Mouse (Mus musculus) neural tube, embryonic 11.5 days (tissue): Measurements from ENCODE around the gene Smurf2. TPM values are rescaled to one million over a fixed set of nuclear protein-coding genes. Genes with fewer than 3 reads are reported as not detected.

Source experiments
- ATAC-seq: fragments of 200-750 bp; cut with Nextera tagmentation; 2 replicates; pipeline ENCODE4 v1.8.0; 2017; ENCODE audit warnings: moderate number of reproducible peaks, mild to moderate bottlenecking, moderate TSS enrichment, moderate library complexity; ENCODE audit not compliant: insufficient read depth, low FRiP score, low TSS enrichment
- DNase-seq: peaks from one replicate; pipeline ENCODE4 v3.0.0-alpha.2; 2015; ENCODE audit warnings: low spot score
- H3K27ac ChIP-seq: fragments of 300-500 bp; sonication (generic); 2 replicates; pipeline ENCODE4 v1.5.1; 2014; ENCODE audit warnings: low read depth, mild to moderate bottlenecking, low read length
- H3K27me3 ChIP-seq: fragments of 300-500 bp; sonication (generic); 2 replicates; pipeline ENCODE4 v1.6.1; 2014; ENCODE audit warnings: mild to moderate bottlenecking, low read length, mixed read lengths; ENCODE audit not compliant: control insufficient read depth, insufficient read depth
- H3K36me3 ChIP-seq: fragments of 300-500 bp; sonication (generic); 2 replicates; pipeline ENCODE4 v1.6.1; 2014; ENCODE audit warnings: mild to moderate bottlenecking, low read length, moderate library complexity, mixed read lengths; ENCODE audit not compliant: control insufficient read depth, insufficient read depth
- H3K4me1 ChIP-seq: fragments of 300-500 bp; sonication (generic); 2 replicates; pipeline ENCODE4 v1.6.1; 2014; ENCODE audit warnings: low read length, mixed read lengths; ENCODE audit not compliant: control insufficient read depth, insufficient read depth
- H3K4me2 ChIP-seq: fragments of 300-500 bp; sonication (generic); 2 replicates; pipeline ENCODE4 v1.6.1; 2014; ENCODE audit warnings: low read depth, mild to moderate bottlenecking, moderate library complexity
- H3K4me3 ChIP-seq: fragments of 300-500 bp; sonication (generic); 2 replicates; pipeline ENCODE4 v1.5.1; 2014; ENCODE audit warnings: low read depth, low read length
- H3K9ac ChIP-seq: fragments of 300-500 bp; sonication (generic); 2 replicates; pipeline ENCODE4 v1.6.1; 2014; ENCODE audit warnings: mild to moderate bottlenecking, low read length
- H3K9me3 ChIP-seq: fragments of 300-500 bp; sonication (generic); 2 replicates; pipeline ENCODE4 v1.6.1; 2016; ENCODE audit warnings: low read length; ENCODE audit not compliant: control insufficient read depth
- WGBS: fragments of 180-500 bp; shearing (Covaris S2); extraction: QIAGEN DNeasy Blood & Tissue Kit; methylation state at CpG from one replicate; pipeline ENCODE4 v1.1.7; 2014; 5-methylcytosine and 5-hydroxymethylcytosine counted together
- polyA plus RNA-seq: library from polyadenylated mRNA; unstranded; fragments of >200 nt; fragmentation: Nextera tagmentation; extraction: Ambion mirVana; gene quantifications from 2 replicates; pipeline ENCODE4 v1.2.1, GENCODE M21; 2014

Gene Smurf2
- polyA plus RNA-seq, 1 experiment from 2014 or later = 18.9 TPM

DNA sequence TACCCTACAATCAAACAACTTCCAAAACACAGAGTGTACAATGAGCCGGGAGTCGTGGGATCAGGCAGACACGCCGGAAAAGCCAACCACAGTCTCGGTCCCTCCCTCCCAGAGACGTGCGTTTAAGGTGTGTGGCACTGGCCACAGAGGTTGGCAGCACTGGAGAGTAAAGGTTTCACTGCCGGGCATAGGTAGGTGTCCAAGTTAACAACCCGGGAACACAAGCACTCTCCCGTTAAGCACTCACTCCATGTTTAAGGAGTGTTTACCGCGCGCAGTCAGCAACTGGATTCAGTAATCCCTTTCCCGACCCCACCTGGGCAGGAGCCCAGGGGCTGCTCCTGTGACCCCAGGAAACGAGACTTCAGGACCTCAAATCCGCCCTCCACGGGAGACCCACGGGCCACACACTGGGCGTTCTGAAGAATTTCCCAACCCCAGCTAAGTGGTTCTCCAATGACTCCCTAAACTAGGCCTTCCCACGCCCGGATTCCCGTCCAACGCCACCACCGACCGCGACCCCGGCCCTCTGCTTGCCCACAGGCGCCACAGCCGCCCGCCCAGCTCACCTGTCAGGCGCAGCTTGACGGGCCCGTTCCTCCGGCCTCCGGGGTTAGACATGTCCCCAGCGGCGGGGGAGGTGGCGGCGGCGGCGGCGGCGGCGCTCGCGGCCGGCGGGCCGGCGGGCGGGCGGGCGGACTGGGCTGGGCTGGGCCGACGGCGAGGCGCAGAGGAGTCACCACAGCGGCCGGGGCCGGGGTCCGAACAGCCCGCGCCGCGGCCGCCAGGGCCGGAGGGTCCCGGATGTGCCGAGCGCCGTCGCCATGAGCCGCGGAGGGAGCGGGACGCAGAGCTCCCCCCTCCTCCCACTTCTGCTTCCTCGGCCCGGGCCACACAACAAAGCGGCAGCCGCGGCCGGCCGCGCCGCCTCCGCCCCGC, 634 bp downstream of the Smurf2 start:
- Histone ChIP-seq H3K9me3 (no peaks in the 10 kb centered on the region), H3K4me3 (peak overlapping the region; percentile 95), H3K4me1 (peaks cover 11% of the 10 kb centered on the region), H3K27ac (peak overlapping the region; percentile 95), H3K36me3 (no peaks in the 10 kb centered on the region), H3K27me3 (no peaks in the 10 kb centered on the region), H3K4me2 (peak overlapping the region; percentile 89), H3K9ac (peak overlapping the region; percentile 95)
- 0% methylated on average over 56 of the region's 87 CpGs for WGBS
- ATAC-seq (peak; percentile 87), DNase-seq (peak; percentile 31)

DNA sequence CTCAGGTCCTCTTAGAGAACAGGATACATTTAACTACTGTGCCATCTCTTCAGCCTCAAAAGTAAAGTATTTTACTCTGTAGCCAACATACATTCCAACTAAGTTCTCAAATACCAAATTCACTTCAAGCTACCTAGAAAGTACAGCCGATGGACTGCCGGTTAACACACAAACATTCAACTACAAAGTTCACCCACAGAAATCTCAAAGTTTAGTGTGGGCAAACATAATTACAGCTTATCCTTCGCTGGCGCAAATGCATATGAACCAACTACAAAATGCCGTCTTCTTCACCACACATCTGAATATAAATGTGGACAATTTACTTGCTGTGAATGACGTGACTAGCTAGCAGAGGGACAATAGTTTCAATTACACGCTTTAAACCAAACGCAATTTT, 1.6 kb downstream of the Smurf2 start:
- Histone ChIP-seq H3K27me3 (no peaks in the 10 kb centered on the region), H3K4me1 (peaks cover 11% of the 10 kb centered on the region), H3K4me2 (peak overlapping the region; percentile 89), H3K27ac (no peak overlapping the region), H3K4me3 (peak overlapping the region; percentile 95), H3K9ac (peak overlapping the region; percentile 95; the same call in 1 of the 2 replicates), H3K36me3 (no peaks in the 10 kb centered on the region), H3K9me3 (no peaks in the 10 kb centered on the region)
- DNase-seq (no peak), ATAC-seq (no peak)
- 26% methylated on average over 8 of the region's 8 CpGs for WGBS

DNA sequence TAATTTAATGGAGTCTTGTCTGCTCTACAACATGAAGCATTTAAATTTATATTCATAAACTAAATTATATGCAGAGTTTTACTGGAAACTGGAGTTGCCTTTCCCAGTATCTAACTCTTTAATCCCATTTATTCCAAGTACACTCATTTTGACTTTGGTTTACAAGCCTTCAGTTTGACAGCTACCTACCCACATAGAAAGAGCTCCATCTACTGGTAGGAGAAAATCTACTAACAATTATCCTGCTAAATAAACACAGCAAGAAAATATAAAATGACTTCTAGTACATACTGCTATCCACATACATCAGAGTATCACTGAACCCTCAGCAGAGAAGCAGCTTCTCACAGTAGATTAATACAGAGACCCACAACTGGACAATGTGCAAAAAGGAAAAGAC, 9.3 kb downstream of the Smurf2 start:
- Histone ChIP-seq H3K9ac (no peak overlapping the region), H3K4me3 (no peak overlapping the region), H3K27me3 (no peaks in the 10 kb centered on the region), H3K4me1 (no peaks in the 10 kb centered on the region), H3K27ac (no peak overlapping the region), H3K36me3 (no peaks in the 10 kb centered on the region), H3K9me3 (no peaks in the 10 kb centered on the region), H3K4me2 (no peak overlapping the region)
- ATAC-seq (no peak), DNase-seq (no peak)

DNA sequence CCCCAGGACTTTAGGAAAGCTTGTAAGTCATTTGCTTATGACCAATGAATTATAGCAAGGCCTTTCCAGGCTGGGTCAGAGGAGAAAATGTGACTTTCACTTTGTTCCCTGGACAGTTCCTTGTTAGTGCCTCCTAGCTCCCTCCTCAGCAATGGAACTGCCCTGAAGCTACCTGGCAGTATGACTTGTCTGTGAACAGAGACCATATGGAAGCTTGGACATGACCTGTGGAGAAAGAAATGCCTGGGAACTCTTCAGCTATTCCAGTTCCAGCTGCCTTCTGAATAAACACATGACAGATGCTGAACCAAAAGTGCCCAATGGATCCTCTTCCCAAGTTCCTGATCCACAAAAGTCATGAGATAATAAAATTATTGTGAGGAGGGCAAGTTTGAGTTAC, 12.5 kb downstream of the Smurf2 start:
- Histone ChIP-seq H3K4me3 (no peak overlapping the region), H3K4me2 (no peak overlapping the region), H3K4me1 (no peaks in the 10 kb centered on the region), H3K9ac (no peak overlapping the region), H3K36me3 (no peaks in the 10 kb centered on the region), H3K9me3 (no peaks in the 10 kb centered on the region), H3K27ac (no peak overlapping the region), H3K27me3 (no peaks in the 10 kb centered on the region)
- ATAC-seq (no peak), DNase-seq (no peak)

DNA sequence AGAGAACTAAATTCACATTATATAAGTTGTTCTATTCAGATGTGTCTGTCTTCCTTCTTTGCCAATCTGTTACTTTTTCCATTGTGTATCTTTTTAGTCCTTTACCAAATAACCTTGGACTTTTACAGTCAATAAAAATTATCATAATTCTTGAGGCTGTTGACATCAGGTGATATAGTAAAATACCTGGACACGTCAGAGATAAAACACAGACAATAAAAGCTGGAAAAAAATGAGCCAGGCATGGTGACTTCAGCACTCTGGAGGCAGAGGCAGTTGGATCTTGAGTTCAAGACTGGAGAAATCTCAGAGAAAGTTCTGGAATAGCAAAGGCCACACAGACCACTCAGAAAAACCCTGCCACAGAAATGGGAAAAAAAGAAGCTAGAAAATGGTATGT, 13.3 kb downstream of the Smurf2 start:
- H3K9me3 ChIP-seq = no peaks in the 10 kb centered on the region
- no peak overlapping the region for H3K9ac ChIP-seq
- H3K4me3 ChIP-seq = no peak overlapping the region
- no peak overlapping the region for H3K27ac ChIP-seq
- 84% methylated on average over 1 of the region's 1 CpGs for WGBS
- H3K4me1 ChIP-seq = no peaks in the 10 kb centered on the region
- DNase-seq (no peak), ATAC-seq (no peak)
- H3K27me3 ChIP-seq = no peaks in the 10 kb centered on the region
- no peaks in the 10 kb centered on the region for H3K36me3 ChIP-seq
- H3K4me2 ChIP-seq = no peak overlapping the region

DNA sequence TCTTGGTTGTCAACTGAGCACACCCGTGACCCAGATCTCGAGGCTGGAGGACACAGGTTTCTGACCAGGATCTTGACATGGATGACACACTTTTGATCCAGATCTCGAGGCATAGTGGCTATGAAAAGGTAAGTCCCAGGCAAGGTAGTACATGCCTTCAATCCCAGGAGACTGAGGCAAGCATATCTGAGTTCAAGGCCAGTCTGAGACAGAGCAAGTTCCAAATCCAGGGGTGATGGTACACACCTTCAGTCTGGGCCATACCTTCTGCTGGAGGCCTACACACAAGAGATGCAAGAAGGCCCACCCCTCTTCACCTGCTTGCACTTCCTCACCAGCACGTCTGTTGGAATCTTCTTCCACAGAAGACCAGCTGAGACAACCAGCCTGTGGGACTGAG, 14.8 kb downstream of the Smurf2 start:
- Histone ChIP-seq H3K4me1 (no peaks in the 10 kb centered on the region), H3K27ac (no peak overlapping the region), H3K27me3 (no peaks in the 10 kb centered on the region), H3K9ac (no peak overlapping the region), H3K36me3 (no peaks in the 10 kb centered on the region), H3K4me3 (no peak overlapping the region), H3K4me2 (no peak overlapping the region), H3K9me3 (no peaks in the 10 kb centered on the region)
- DNase-seq (no peak), ATAC-seq (no peak)
- 95% methylated on average over 4 of the region's 4 CpGs for WGBS

DNA sequence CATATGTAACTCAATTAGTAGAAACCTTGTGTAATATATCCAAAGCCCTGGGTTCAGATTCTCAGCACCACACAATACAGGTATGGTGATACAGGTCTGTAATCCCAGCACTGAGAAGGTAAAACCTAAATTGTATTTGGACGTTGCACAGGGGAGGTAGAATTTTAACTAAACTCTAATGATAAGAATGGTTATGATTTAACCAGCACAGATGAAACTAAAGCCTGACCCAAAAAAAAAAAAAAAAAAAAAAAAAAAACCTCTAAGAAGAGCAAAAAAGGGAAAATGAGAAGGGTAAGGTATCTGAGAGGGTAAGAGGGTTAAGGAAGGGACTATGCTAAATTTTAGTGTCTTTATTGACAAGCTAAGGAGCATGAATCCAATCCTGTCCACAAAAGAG, 20.7 kb downstream of the Smurf2 start:
- Histone ChIP-seq H3K4me3 (no peak overlapping the region), H3K4me2 (no peak overlapping the region), H3K27ac (no peak overlapping the region), H3K9me3 (no peaks in the 10 kb centered on the region), H3K9ac (no peak overlapping the region), H3K36me3 (no peaks in the 10 kb centered on the region), H3K27me3 (no peaks in the 10 kb centered on the region), H3K4me1 (no peaks in the 10 kb centered on the region)
- ATAC-seq = no peak
- WGBS = 87% methylated on average over 1 of the region's 1 CpGs
- no peak for DNase-seq

DNA sequence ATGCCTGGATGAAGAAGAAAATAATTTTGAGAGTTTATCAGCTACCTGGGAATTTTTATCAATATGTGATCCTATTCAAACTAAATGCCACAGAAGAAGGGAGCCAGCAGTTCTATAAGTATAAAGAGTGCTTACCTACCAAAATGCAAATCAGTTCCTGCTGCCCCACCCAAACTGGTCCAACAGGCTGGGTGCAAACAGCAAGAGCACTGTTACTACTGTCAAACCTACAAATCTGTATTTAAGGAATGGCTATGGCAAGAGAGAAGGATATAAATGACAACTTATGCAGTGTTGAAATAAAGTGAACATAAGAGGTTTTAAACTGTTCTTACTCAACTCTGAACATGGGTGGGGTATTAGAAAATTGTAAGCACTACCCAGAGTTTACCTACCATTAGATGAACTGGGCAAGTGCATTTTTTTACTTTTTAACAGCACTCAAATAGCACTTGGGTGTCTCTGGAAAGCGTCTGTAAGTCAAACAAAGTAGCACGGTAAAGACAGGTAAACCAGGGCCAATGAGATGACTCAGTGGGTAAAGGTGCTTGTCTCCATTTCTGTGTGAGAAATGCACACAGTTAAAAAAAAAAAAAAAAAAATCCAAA, 23.9 kb downstream of the Smurf2 start:
- H3K9me3 ChIP-seq = no peaks in the 10 kb centered on the region
- H3K4me1 ChIP-seq = no peaks in the 10 kb centered on the region
- H3K27me3 ChIP-seq = no peaks in the 10 kb centered on the region
- no peak overlapping the region for H3K9ac ChIP-seq
- H3K4me3 ChIP-seq = no peak overlapping the region
- H3K4me2 ChIP-seq = no peak overlapping the region
- no peak for DNase-seq
- no peak for ATAC-seq
- no peak overlapping the region for H3K27ac ChIP-seq
- no peaks in the 10 kb centered on the region for H3K36me3 ChIP-seq
- 92% methylated on average over 2 of the region's 2 CpGs for WGBS

DNA sequence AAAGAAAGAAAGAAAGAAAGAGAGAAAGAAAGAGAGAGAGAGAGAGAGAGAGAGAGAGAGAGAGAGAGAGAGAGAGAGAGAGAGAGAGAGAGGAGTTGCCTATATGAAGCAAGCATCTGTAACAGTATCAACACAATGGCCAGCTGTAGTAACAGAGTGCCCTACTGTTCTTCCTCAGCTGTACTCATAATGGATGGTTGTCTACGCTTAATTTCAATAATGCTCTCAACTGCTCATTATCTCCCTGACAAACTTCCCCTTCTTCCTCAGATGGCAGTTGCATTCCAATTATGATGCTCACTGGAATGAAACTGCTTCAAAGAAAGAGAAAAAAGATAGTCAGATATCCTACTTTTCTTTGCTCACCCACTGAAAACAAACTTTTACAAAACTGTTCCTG, 36.9 kb downstream of the Smurf2 start:
- no peak overlapping the region for H3K27ac ChIP-seq
- H3K4me3 ChIP-seq = no peak overlapping the region
- H3K9ac ChIP-seq = no peak overlapping the region
- no peaks in the 10 kb centered on the region for H3K9me3 ChIP-seq
- WGBS = 93% methylated on average over 1 of the region's 1 CpGs
- H3K27me3 ChIP-seq = no peaks in the 10 kb centered on the region
- ATAC-seq (no peak), DNase-seq (no peak)
- no peak overlapping the region for H3K4me2 ChIP-seq
- no peaks in the 10 kb centered on the region for H3K36me3 ChIP-seq
- H3K4me1 ChIP-seq = no peaks in the 10 kb centered on the region
